Mouse (Mus musculus): ENCODE results near the gene AU022252.

The AU022252 gene

GRCm38 (mm10) chr4:119188060-119188785 is 44.3 kb downstream of the AU022252 start:
- no peak for DNase-seq (ENCODE audit: low spot score in 2 of 2)

GRCm38 (mm10) chr4:119185771-119186170 is 46.7 kb downstream of the AU022252 start:
- no peak for DNase-seq (ENCODE audit: low spot score in 2 of 2)

- DNase-seq (ENCODE audit: low spot score in 2 of 2), result no peak
Observed at GRCm38 (mm10) chr4:119183525-119183924, 49.0 kb downstream of the AU022252 start.

- DNase-seq (ENCODE audit: low spot score in 2 of 2), result peak in 1 of 2 experiments; percentile 73
Observed at GRCm38 (mm10) chr4:119181456-119181855, 51.1 kb downstream of the AU022252 start.

GRCm38 (mm10) chr4:119180133-119180707 is 52.3 kb downstream of the AU022252 start:
- no peak for DNase-seq (ENCODE audit: low spot score in 2 of 2)

GRCm38 (mm10) chr4:119178331-119178730 is 54.2 kb downstream of the AU022252 start:
- no peak for DNase-seq (ENCODE audit: low spot score in 2 of 2)

GRCm38 (mm10) chr4:119177702-119178101 is 54.8 kb downstream of the AU022252 start:
- no peak for DNase-seq (ENCODE audit: low spot score in 2 of 2)

- peak; percentile 92 to 93 for DNase-seq (ENCODE audit: low spot score in 2 of 2)
Observed at GRCm38 (mm10) chr4:119173851-119174453, 58.6 kb downstream of the AU022252 start, which contains the start of gene Zfp691. Gene Zfp691, minus strand, starts transcription at chr4:119174195.

GRCm38 (mm10) chr4:119172919-119173650 is 59.4 kb downstream of the AU022252 start:
- DNase-seq (ENCODE audit: low spot score in 2 of 2), result no peak

GRCm38 (mm10) chr4:119167663-119168062 is 64.8 kb downstream of the AU022252 start:
- DNase-seq (ENCODE audit: low spot score in 2 of 2), result peak; percentile 80 to 89

GRCm38 (mm10) chr4:119167068-119167467 is 65.4 kb downstream of the AU022252 start:
- no peak for DNase-seq (ENCODE audit: low spot score in 2 of 2)

- no peak for DNase-seq (ENCODE audit: low spot score in 2 of 2)
Observed at GRCm38 (mm10) chr4:119165916-119166315, 66.6 kb downstream of the AU022252 start.

- no peak for DNase-seq (ENCODE audit: low spot score in 2 of 2)
Observed at GRCm38 (mm10) chr4:119162990-119163389, 69.5 kb downstream of the AU022252 start.

- DNase-seq (ENCODE audit: low spot score in 2 of 2), result no peak
Observed at GRCm38 (mm10) chr4:119161358-119161757, 71.2 kb downstream of the AU022252 start.

GRCm38 (mm10) chr4:119157891-119158290 is 74.6 kb downstream of the AU022252 start:
- no peak for DNase-seq (ENCODE audit: low spot score in 2 of 2)

GRCm38 (mm10) chr4:119157186-119157585 is 75.3 kb downstream of the AU022252 start:
- DNase-seq (ENCODE audit: low spot score in 2 of 2), result peak; percentile 45 to 70
